Mouse (Mus musculus): ENCODE results near the gene Pcsk5. TPM values are rescaled to one million over a fixed set of nuclear protein-coding genes. Genes with fewer than 3 reads are reported as not detected.

Gene Pcsk5
- polyA plus RNA-seq, 1 experiment from 2014 or later, result 5.2 TPM

GRCm38 (mm10) chr19:17428561-17428914 is 408.9 kb downstream of the Pcsk5 start:
- ATAC-seq, result no peak
- Histone ChIP-seq H3K9me3 (replicated peaks) (no peaks in the 10 kb centered on the region), H3K27ac (no peak overlapping the region), H3K4me2 (no peak overlapping the region), H3K27me3 (no peaks in the 10 kb centered on the region), H3K4me3 (no peak overlapping the region), H3K9ac (no peak overlapping the region), H3K4me1 (no peaks in the 10 kb centered on the region), H3K36me3 (ENCODE audit: poor library complexity, severe bottlenecking) (no peaks in the 10 kb centered on the region)
- 83% methylated on average over 2 of the region's 2 CpGs for WGBS

DNA sequence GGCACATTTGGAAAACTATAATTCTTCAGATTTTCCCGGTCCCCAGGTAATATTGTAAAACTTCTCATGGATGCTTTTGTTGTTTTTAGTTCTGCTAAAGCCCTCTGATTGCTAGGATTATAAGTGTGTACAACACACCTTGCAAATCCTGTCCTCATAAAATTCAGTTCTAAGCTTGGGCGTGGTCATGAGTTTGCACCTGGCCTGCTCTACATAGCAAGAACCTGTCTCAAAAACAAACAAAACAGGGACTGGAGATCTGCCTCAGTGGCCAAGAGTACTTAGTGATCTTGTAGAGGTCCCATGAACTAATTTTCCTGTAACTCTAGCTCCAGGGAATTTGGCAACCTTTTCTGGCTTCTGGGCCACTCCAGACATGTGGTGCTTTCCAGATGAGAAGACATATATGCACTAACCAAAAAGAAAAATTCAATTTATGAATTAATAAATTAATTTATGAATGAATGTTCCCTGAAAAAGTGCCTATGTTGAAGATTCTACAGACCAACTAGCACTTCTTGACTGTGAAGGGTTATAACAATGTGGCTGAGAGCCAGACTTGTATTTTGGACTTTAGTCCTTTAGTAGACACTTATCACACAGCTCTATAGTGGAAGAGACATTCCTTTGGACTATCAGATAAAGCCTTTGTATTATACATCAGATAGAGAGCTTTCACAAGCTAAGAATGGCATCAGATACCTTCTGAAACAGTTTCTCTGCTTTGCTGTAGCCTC is 409.4 kb downstream of the Pcsk5 start:
- no peaks in the 10 kb centered on the region for H3K4me1 ChIP-seq
- no peaks in the 10 kb centered on the region for H3K27me3 ChIP-seq
- H3K36me3 ChIP-seq (ENCODE audit: poor library complexity, severe bottlenecking), result no peaks in the 10 kb centered on the region
- WGBS, result 92% methylated on average over 2 of the region's 2 CpGs
- H3K27ac ChIP-seq, result no peak overlapping the region
- ATAC-seq, result no peak
- H3K4me3 ChIP-seq, result no peak overlapping the region
- no peak overlapping the region for H3K4me2 ChIP-seq
- no peaks in the 10 kb centered on the region for H3K9me3 ChIP-seq (replicated peaks)
- H3K9ac ChIP-seq, result no peak overlapping the region

DNA sequence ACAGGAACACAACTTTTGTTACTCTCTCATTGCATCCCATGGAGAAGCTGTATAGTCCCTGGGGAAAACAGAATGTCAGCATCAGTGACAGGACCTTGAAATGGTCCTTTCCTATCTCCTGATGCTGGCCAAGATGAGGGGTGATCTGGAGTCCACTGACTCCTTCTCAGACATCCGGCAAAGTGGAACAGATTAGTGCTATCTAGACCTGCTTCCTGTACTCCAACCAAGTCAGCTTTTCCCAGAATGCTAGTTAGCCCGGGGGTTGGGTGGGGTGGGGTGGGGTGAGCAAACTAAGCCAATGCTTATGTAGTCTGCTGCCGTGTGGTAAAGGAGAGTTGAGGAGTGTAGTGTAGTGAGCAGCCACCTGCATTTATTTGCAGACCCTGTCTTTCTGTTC is 414.1 kb downstream of the Pcsk5 start:
- Histone ChIP-seq H3K4me2 (no peak overlapping the region), H3K9me3 (replicated peaks) (no peaks in the 10 kb centered on the region), H3K9ac (no peak overlapping the region), H3K4me1 (no peaks in the 10 kb centered on the region), H3K36me3 (ENCODE audit: poor library complexity, severe bottlenecking) (no peaks in the 10 kb centered on the region), H3K27me3 (no peaks in the 10 kb centered on the region), H3K4me3 (no peak overlapping the region), H3K27ac (no peak overlapping the region)
- no peak for ATAC-seq
- WGBS, result 77% methylated on average over 3 of the region's 3 CpGs

- WGBS, result 69% methylated on average over 1 of the region's 1 CpGs
- Histone ChIP-seq H3K36me3 (ENCODE audit: poor library complexity, severe bottlenecking) (no peaks in the 10 kb centered on the region), H3K27ac (no peak overlapping the region), H3K4me3 (no peak overlapping the region), H3K9me3 (replicated peaks) (no peaks in the 10 kb centered on the region), H3K27me3 (no peaks in the 10 kb centered on the region), H3K9ac (no peak overlapping the region), H3K4me2 (no peak overlapping the region), H3K4me1 (no peaks in the 10 kb centered on the region)
- ATAC-seq, result no peak
These were observed 419.6 kb downstream of the Pcsk5 start for GRCm38 (mm10) chr19:17417855-17418254.

DNA sequence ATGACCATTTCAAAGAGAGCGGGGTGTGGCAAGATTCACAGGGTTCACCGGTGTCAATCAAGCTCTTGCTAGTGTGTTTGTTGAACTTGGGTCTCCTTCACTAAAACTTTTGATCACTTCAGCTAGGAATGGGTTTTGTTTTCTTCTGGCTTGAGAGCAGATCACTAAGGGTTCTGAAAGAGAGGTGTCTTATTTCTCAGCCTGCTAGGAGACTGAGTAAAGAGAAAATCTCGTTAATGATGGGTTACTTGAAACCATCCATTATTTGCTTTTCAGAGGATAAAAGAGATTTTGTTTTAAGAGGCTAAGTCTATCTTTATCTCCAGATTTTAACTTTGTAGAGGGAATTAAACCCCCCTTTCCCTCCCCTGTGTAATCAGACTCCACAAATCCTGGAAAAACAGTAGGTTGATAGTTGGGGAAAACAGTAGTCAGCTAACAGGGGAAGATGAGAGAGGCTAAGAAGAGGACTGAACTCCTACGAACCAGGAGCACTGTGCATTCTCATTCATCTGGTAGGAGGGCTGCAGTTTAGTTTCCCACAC is 424.4 kb downstream of the Pcsk5 start:
- Histone ChIP-seq H3K4me2 (no peak overlapping the region), H3K4me3 (no peak overlapping the region), H3K9ac (no peak overlapping the region), H3K36me3 (ENCODE audit: poor library complexity, severe bottlenecking) (no peaks in the 10 kb centered on the region), H3K27ac (no peak overlapping the region), H3K4me1 (no peaks in the 10 kb centered on the region), H3K9me3 (replicated peaks) (no peaks in the 10 kb centered on the region), H3K27me3 (no peaks in the 10 kb centered on the region)
- no peak for ATAC-seq
- WGBS, result 35% methylated on average over 4 of the region's 4 CpGs

GRCm38 (mm10) chr19:17410465-17411065 is 426.9 kb downstream of the Pcsk5 start:
- 87% methylated on average over 5 of the region's 5 CpGs for WGBS
- Histone ChIP-seq H3K9me3 (replicated peaks) (peaks cover 8% of the 10 kb centered on the region; the same call in 1 of the 2 replicates), H3K36me3 (ENCODE audit: poor library complexity, severe bottlenecking) (no peaks in the 10 kb centered on the region), H3K9ac (no peak overlapping the region), H3K27me3 (no peaks in the 10 kb centered on the region), H3K4me3 (no peak overlapping the region), H3K4me2 (no peak overlapping the region), H3K4me1 (no peaks in the 10 kb centered on the region), H3K27ac (no peak overlapping the region)
- no peak for ATAC-seq

DNA sequence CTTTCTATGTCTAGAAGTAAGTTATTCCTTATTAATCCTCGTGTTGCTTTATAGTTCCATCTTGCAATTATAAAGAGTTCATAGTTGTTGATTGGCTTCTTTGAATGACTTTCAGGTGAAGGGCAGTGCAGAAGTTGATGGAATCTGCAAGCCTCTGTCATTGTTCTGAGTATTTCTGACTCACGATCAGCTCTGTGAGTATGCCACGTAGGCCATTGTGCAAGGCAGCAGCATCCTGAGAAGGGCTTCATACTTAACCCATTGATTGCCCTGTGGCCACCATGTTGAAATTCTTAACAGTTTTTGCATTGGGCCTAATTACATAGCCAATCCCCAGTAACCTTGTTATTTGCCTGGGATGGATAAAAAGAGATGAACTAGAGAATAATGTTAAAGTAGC is 428.1 kb downstream of the Pcsk5 start:
- Histone ChIP-seq H3K27me3 (no peaks in the 10 kb centered on the region), H3K9ac (no peak overlapping the region), H3K4me2 (no peak overlapping the region), H3K36me3 (ENCODE audit: poor library complexity, severe bottlenecking) (no peaks in the 10 kb centered on the region), H3K27ac (no peak overlapping the region), H3K4me3 (no peak overlapping the region), H3K4me1 (no peaks in the 10 kb centered on the region), H3K9me3 (replicated peaks) (peaks cover 8% of the 10 kb centered on the region; the same call in 1 of the 2 replicates)
- ATAC-seq, result no peak
- 48% methylated on average over 3 of the region's 3 CpGs for WGBS

DNA sequence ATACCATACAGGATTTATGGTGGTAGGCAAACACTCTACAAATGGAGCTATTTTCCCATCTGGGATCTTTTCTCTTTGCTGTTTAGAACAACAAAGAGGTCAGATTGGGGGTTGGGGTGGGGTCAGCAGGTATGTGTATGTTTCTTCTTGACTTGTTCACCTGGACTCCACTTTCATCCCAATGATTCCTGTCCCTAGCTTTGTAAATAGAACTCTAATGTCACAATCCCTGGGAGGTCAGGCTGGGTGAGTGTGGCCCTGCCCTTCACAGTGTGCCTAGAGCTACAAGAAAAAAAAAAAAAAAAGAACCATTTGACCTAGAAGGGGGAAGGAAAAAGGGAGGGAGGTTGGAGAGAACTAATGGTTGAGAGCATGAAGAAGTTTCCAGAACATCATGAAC is 428.8 kb downstream of the Pcsk5 start:
- Histone ChIP-seq H3K27me3 (no peaks in the 10 kb centered on the region), H3K36me3 (ENCODE audit: poor library complexity, severe bottlenecking) (no peaks in the 10 kb centered on the region), H3K9ac (no peak overlapping the region), H3K27ac (no peak overlapping the region), H3K4me2 (no peak overlapping the region), H3K4me1 (no peaks in the 10 kb centered on the region), H3K9me3 (replicated peaks) (peaks cover 8% of the 10 kb centered on the region; the same call in 1 of the 2 replicates), H3K4me3 (no peak overlapping the region)
- no peak for ATAC-seq

GRCm38 (mm10) chr19:17406823-17407222 is 430.6 kb downstream of the Pcsk5 start:
- H3K4me3 ChIP-seq, result no peak overlapping the region
- WGBS, result 93% methylated on average over 5 of the region's 5 CpGs
- no peak overlapping the region for H3K4me2 ChIP-seq

DNA sequence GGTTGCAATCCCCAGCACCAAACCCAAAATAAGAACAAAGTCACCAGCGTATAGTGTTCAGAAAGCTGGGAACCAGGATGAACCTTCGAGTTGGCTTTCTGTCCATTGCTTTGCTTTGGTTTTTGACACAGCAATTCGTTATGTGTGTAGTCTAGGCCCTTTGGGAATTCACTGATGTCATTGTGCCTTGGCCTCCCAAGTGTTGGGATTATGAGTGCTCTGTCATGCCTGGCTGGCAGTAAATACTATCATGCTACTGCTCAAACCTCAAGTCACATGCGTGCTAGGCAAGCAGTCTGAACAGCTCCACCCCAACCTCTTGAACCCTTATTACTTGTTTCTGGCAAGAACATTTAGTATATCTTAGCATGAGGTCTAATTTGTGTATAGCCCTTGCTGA is 434.3 kb downstream of the Pcsk5 start:
- Histone ChIP-seq H3K4me2 (no peak overlapping the region), H3K4me1 (no peaks in the 10 kb centered on the region), H3K36me3 (ENCODE audit: poor library complexity, severe bottlenecking) (peaks cover 26% of the 10 kb centered on the region), H3K9me3 (replicated peaks) (peaks cover 8% of the 10 kb centered on the region; the same call in 1 of the 2 replicates), H3K9ac (no peak overlapping the region), H3K27ac (no peak overlapping the region), H3K4me3 (no peak overlapping the region), H3K27me3 (no peaks in the 10 kb centered on the region)
- ATAC-seq, result no peak
- 89% methylated on average over 4 of the region's 4 CpGs for WGBS

More at GRCm38 (mm10) chr19:17406823-17407222, 430.6 kb downstream of the Pcsk5 start:
- H3K4me1 ChIP-seq, result no peaks in the 10 kb centered on the region
- no peak for ATAC-seq
- no peak overlapping the region for H3K27ac ChIP-seq
- no peaks in the 10 kb centered on the region for H3K27me3 ChIP-seq
- no peak overlapping the region for H3K9ac ChIP-seq
- H3K9me3 ChIP-seq (replicated peaks), result peaks cover 8% of the 10 kb centered on the region; the same call in 1 of the 2 replicates
- H3K36me3 ChIP-seq (ENCODE audit: poor library complexity, severe bottlenecking), result no peaks in the 10 kb centered on the region

DNA sequence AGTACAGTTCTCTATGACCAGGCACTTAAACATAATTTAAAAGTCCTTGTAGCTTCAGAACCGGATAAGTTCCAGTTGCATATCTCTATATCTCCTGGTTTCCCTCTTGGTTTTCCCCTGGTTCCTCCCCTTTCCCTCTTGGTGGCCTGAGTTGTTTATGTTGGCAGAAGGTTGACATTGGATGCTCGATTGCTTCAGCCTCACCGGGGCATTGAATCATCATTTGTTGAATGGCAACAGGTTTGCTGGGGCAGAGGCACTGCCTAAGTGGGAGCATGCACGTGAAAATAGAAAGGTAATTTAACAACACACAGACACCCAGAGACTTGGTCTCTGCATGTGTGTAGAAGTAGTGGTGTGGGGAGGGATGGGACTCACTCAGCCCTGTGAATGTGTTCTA is 436.9 kb downstream of the Pcsk5 start:
- 0 out of 2 replicates have a peak, but pooled peaks cover 4% of the 10 kb centered on the region for H3K4me1 ChIP-seq
- H3K36me3 ChIP-seq (ENCODE audit: poor library complexity, severe bottlenecking), result peaks cover 41% of the 10 kb centered on the region
- H3K27me3 ChIP-seq, result no peaks in the 10 kb centered on the region
- H3K4me3 ChIP-seq, result no peak overlapping the region
- H3K9me3 ChIP-seq (replicated peaks), result no peaks in the 10 kb centered on the region
- ATAC-seq, result no peak
- 90% methylated on average over 4 of the region's 4 CpGs for WGBS
- no peak overlapping the region for H3K27ac ChIP-seq
- H3K4me2 ChIP-seq, result no peak overlapping the region
- H3K9ac ChIP-seq, result no peak overlapping the region

- Histone ChIP-seq H3K9ac (no peak overlapping the region), H3K4me2 (no peak overlapping the region), H3K36me3 (ENCODE audit: poor library complexity, severe bottlenecking) (peaks cover 41% of the 10 kb centered on the region), H3K9me3 (replicated peaks) (no peaks in the 10 kb centered on the region), H3K4me1 (peaks cover 9% of the 10 kb centered on the region), H3K27ac (no peak overlapping the region), H3K4me3 (no peak overlapping the region), H3K27me3 (no peaks in the 10 kb centered on the region)
- ATAC-seq, result no peak
- 89% methylated on average over 4 of the region's 4 CpGs for WGBS
These were observed 437.5 kb downstream of the Pcsk5 start for GRCm38 (mm10) chr19:17399965-17400364.
